ENCODE assay signal across 8 mouse cellular contexts in genomic region chr3:97338522-97339192, GRCm38 (mm10). TPM values are rescaled to one million over a fixed set of nuclear protein-coding genes. Genes with fewer than 3 reads are reported as not detected.
DNase-seq lines count a peak whose midpoint lies in the region; ATAC-seq and TF ChIP-seq lines count a peak whose summit lies in the region.

No protein-coding gene starts in this region.

- H3K27me3 ChIP-seq in cerebellum, adult 2 months (ENCODE audit: control insufficient read depth, insufficient read depth, low read length), result no peaks in the 10 kb centered on the region
- no peaks in the 10 kb centered on the region for H3K27me3 ChIP-seq in hindbrain, embryonic 11.5 days (ENCODE audit: control insufficient read depth, insufficient read depth, low read length)
- H3K27me3 ChIP-seq in lung, embryonic 16.5 days (ENCODE audit: control insufficient read depth, insufficient read depth, low read depth, low read length), result no peaks in the 10 kb centered on the region

- no peaks in the 10 kb centered on the region for H3K36me3 ChIP-seq in hindbrain, embryonic 11.5 days (ENCODE audit: control insufficient read depth, insufficient read depth, low read length)
- H3K36me3 ChIP-seq in lung, embryonic 16.5 days (ENCODE audit: control insufficient read depth, insufficient read depth, low read length), result no peaks in the 10 kb centered on the region

- peak; percentile 86 for ATAC-seq in hindbrain, embryonic 11.5 days (ENCODE audit: low FRiP score)
- peak; percentile 89 for ATAC-seq in lung, embryonic 16.5 days (ENCODE audit: low read depth)

- no peak for TF ChIP-seq POLR2A in cerebellum, adult 2 months (IDR thresholded peaks at IDR 0.05; ENCODE audit: borderline replicate concordance, insufficient read depth, low read length)

- H3K4me2 ChIP-seq in hindbrain, embryonic 11.5 days (replicated peaks; ENCODE audit: low read depth, low read length), result no peak overlapping the region
- H3K4me2 ChIP-seq in lung, embryonic 16.5 days (ENCODE audit: low read depth, low read length), result no peak overlapping the region

- no peak overlapping the region for H3K27ac ChIP-seq in cerebellum, adult 2 months (ENCODE audit: insufficient read depth, low read length)
- no peak overlapping the region for H3K27ac ChIP-seq in hindbrain, embryonic 11.5 days (ENCODE audit: low read depth, low read length)
- no peak overlapping the region for H3K27ac ChIP-seq in lung, embryonic 16.5 days (ENCODE audit: low read length)

- 13% methylated on average over 13 of the region's 13 CpGs for WGBS in cerebellum, adult 2 months
- 33% methylated on average over 13 of the region's 13 CpGs for WGBS in hindbrain, embryonic 11.5 days
- WGBS in lung, embryonic 16.5 days, result 32% methylated on average over 13 of the region's 13 CpGs

- peak; percentile 91 for DNase-seq in MN1 (ENCODE audit: low spot score)
- peak; percentile 81 to 90 for DNase-seq in cerebellum, adult 2 months
- peak; percentile 91 for DNase-seq in forelimb bud, embryonic 11.5 days (ENCODE audit: low read depth, low spot score)
- peak; percentile 97 for DNase-seq in hindbrain, embryonic 11.5 days (ENCODE audit: low spot score)
- DNase-seq in layer of hippocampus, adult 9-10 months (ENCODE audit: low spot score), result peak; percentile 97
- DNase-seq in ovary, postnatal 14 days (ENCODE audit: low spot score), result peak; percentile 91
- peak; percentile 76 for DNase-seq in thymus, postnatal 0 days (ENCODE audit: low spot score)

- TF ChIP-seq CTCF in cerebellum, adult 2 months (IDR thresholded peaks at IDR 0.05; ENCODE audit: borderline replicate concordance, insufficient read depth, low read depth, low read length), result peak; percentile 98

- peak overlapping the region; percentile 42 for H3K4me3 ChIP-seq in cerebellum, adult 2 months (replicated peaks; ENCODE audit: insufficient read depth, low read depth, low read length)
- H3K4me3 ChIP-seq in hindbrain, embryonic 11.5 days (ENCODE audit: low read depth, low read length), result no peak overlapping the region
- no peak overlapping the region for H3K4me3 ChIP-seq in lung, embryonic 16.5 days (ENCODE audit: low read length)

- H3K9me3 ChIP-seq in hindbrain, embryonic 11.5 days (ENCODE audit: control insufficient read depth, low read length), result no peaks in the 10 kb centered on the region
- no peaks in the 10 kb centered on the region for H3K9me3 ChIP-seq in lung, embryonic 16.5 days (ENCODE audit: control insufficient read depth, low read length)

- 0 out of 2 replicates have a peak, but pooled peaks cover 3% of the 10 kb centered on the region for H3K4me1 ChIP-seq in cerebellum, adult 2 months (ENCODE audit: control insufficient read depth, insufficient read depth, low read length)
- H3K4me1 ChIP-seq in hindbrain, embryonic 11.5 days (replicated peaks; ENCODE audit: control insufficient read depth, insufficient read depth, low read length), result no peaks in the 10 kb centered on the region
- peaks cover 6% of the 10 kb centered on the region for H3K4me1 ChIP-seq in lung, embryonic 16.5 days (replicated peaks; ENCODE audit: control insufficient read depth, insufficient read depth, low read length)

- no peak overlapping the region for H3K9ac ChIP-seq in hindbrain, embryonic 11.5 days (ENCODE audit: low read depth, low read length)
- no peak overlapping the region for H3K9ac ChIP-seq in lung, embryonic 16.5 days (ENCODE audit: low read length)

RNA-seq across cellular contexts. Expression of gene Bcl9, which starts 40.9 kb away (rescaled TPM):
- 22.7 and 22.9 TPM in 2 replicates for polyA plus RNA-seq in cerebellum, adult 2 months (2012; rRNA removed)
- polyA plus RNA-seq in hindbrain, embryonic 11.5 days (2014; fragmentation: Nextera tagmentation; extraction: Ambion mirVana), result 55.4 and 72.3 TPM in 2 replicates
- 42.2 and 45.4 TPM in 2 replicates for polyA plus RNA-seq in lung, embryonic 16.5 days (2015; fragmentation: Nextera tagmentation; extraction: Ambion mirVana)
- 19.6 and 23.7 TPM in 2 replicates for polyA plus RNA-seq in thymus, postnatal 0 days (2015; fragmentation: Nextera tagmentation; extraction: Ambion mirVana)
